Mouse (Mus musculus): ENCODE data around the gene A830031A19Rik. TPM values are rescaled to one million over a fixed set of nuclear protein-coding genes. Genes with fewer than 3 reads are reported as not detected.

A830031A19Rik gene
- polyA plus RNA-seq, 1 experiment from 2014 or later: not detected

- Histone ChIP-seq H3K36me3 (ENCODE audit: control insufficient read depth, insufficient read depth) (peaks cover 13% of the 10 kb centered on the region; the same call in 1 of the 2 replicates), H3K27ac (ENCODE audit: low read length) (no peak overlapping the region), H3K4me2 (ENCODE audit: low read depth, low read length) (no peak overlapping the region), H3K9ac (ENCODE audit: low read length) (no peak overlapping the region), H3K4me3 (ENCODE audit: low read length) (no peak overlapping the region), H3K4me1 (ENCODE audit: control insufficient read depth, insufficient read depth, low read length) (peaks cover 23% of the 10 kb centered on the region), H3K9me3 (replicated peaks; ENCODE audit: control insufficient read depth, low read length) (no peaks in the 10 kb centered on the region), H3K27me3 (ENCODE audit: control insufficient read depth, insufficient read depth, low read length) (no peaks in the 10 kb centered on the region)
- 81% methylated on average over 4 of the region's 4 CpGs for WGBS
- no peak for ATAC-seq (replicated peaks; ENCODE audit: extremely low read depth, insufficient read depth, low FRiP score)
Observed at GRCm38 (mm10) chr11:24090443-24090842, 15.6 kb upstream of the A830031A19Rik start.

- no peak overlapping the region for H3K4me3 ChIP-seq (ENCODE audit: low read length)
- ATAC-seq (replicated peaks; ENCODE audit: extremely low read depth, insufficient read depth, low FRiP score): no peak
- H3K4me2 ChIP-seq (ENCODE audit: low read depth, low read length): no peak overlapping the region
- no peaks in the 10 kb centered on the region for H3K9me3 ChIP-seq (replicated peaks; ENCODE audit: control insufficient read depth, low read length)
- H3K36me3 ChIP-seq (ENCODE audit: control insufficient read depth, insufficient read depth): peaks cover 13% of the 10 kb centered on the region; the same call in 1 of the 2 replicates
- no peaks in the 10 kb centered on the region for H3K27me3 ChIP-seq (ENCODE audit: control insufficient read depth, insufficient read depth, low read length)
- H3K4me1 ChIP-seq (ENCODE audit: control insufficient read depth, insufficient read depth, low read length): peaks cover 26% of the 10 kb centered on the region
- WGBS: 75% methylated on average over 4 of the region's 4 CpGs
- H3K27ac ChIP-seq (ENCODE audit: low read length): no peak overlapping the region
- no peak overlapping the region for H3K9ac ChIP-seq (ENCODE audit: low read length)
Observed at GRCm38 (mm10) chr11:24087069-24087468, 12.2 kb upstream of the A830031A19Rik start.

GRCm38 (mm10) chr11:24085986-24086385, 11.1 kb upstream of the A830031A19Rik start:
- no peak overlapping the region for H3K4me2 ChIP-seq (ENCODE audit: low read depth, low read length)
- no peak overlapping the region for H3K4me3 ChIP-seq (ENCODE audit: low read length)
- H3K9me3 ChIP-seq (replicated peaks; ENCODE audit: control insufficient read depth, low read length): no peaks in the 10 kb centered on the region
- peaks cover 22% of the 10 kb centered on the region for H3K4me1 ChIP-seq (ENCODE audit: control insufficient read depth, insufficient read depth, low read length)
- peaks cover 13% of the 10 kb centered on the region; the same call in 1 of the 2 replicates for H3K36me3 ChIP-seq (ENCODE audit: control insufficient read depth, insufficient read depth)
- ATAC-seq (replicated peaks; ENCODE audit: extremely low read depth, insufficient read depth, low FRiP score): no peak
- no peaks in the 10 kb centered on the region for H3K27me3 ChIP-seq (ENCODE audit: control insufficient read depth, insufficient read depth, low read length)
- 33% methylated on average over 6 of the region's 6 CpGs for WGBS
- no peak overlapping the region for H3K27ac ChIP-seq (ENCODE audit: low read length)
- no peak overlapping the region for H3K9ac ChIP-seq (ENCODE audit: low read length)

- no peak for ATAC-seq (replicated peaks; ENCODE audit: extremely low read depth, insufficient read depth, low FRiP score)
- H3K4me1 ChIP-seq (ENCODE audit: control insufficient read depth, insufficient read depth, low read length): peaks cover 25% of the 10 kb centered on the region
- WGBS: 86% methylated on average over 4 of the region's 4 CpGs
- H3K27ac ChIP-seq (ENCODE audit: low read length): no peak overlapping the region
- no peak overlapping the region for H3K9ac ChIP-seq (ENCODE audit: low read length)
- H3K4me2 ChIP-seq (ENCODE audit: low read depth, low read length): no peak overlapping the region
- no peak overlapping the region for H3K4me3 ChIP-seq (ENCODE audit: low read length)
- no peaks in the 10 kb centered on the region for H3K9me3 ChIP-seq (replicated peaks; ENCODE audit: control insufficient read depth, low read length)
- H3K27me3 ChIP-seq (ENCODE audit: control insufficient read depth, insufficient read depth, low read length): no peaks in the 10 kb centered on the region
- peaks cover 13% of the 10 kb centered on the region; the same call in 1 of the 2 replicates for H3K36me3 ChIP-seq (ENCODE audit: control insufficient read depth, insufficient read depth)
Observed at GRCm38 (mm10) chr11:24084590-24084989, 9.7 kb upstream of the A830031A19Rik start.

GRCm38 (mm10) chr11:24084077-24084476, 9.2 kb upstream of the A830031A19Rik start:
- Histone ChIP-seq H3K9ac (ENCODE audit: low read length) (no peak overlapping the region), H3K27ac (ENCODE audit: low read length) (no peak overlapping the region), H3K4me1 (ENCODE audit: control insufficient read depth, insufficient read depth, low read length) (peaks cover 25% of the 10 kb centered on the region), H3K9me3 (replicated peaks; ENCODE audit: control insufficient read depth, low read length) (no peaks in the 10 kb centered on the region), H3K27me3 (ENCODE audit: control insufficient read depth, insufficient read depth, low read length) (no peaks in the 10 kb centered on the region), H3K36me3 (ENCODE audit: control insufficient read depth, insufficient read depth) (peaks cover 11% of the 10 kb centered on the region; the same call in 1 of the 2 replicates), H3K4me2 (ENCODE audit: low read depth, low read length) (no peak overlapping the region), H3K4me3 (ENCODE audit: low read length) (no peak overlapping the region)
- 74% methylated on average over 3 of the region's 3 CpGs for WGBS
- no peak for ATAC-seq (replicated peaks; ENCODE audit: extremely low read depth, insufficient read depth, low FRiP score)

- Histone ChIP-seq H3K4me1 (ENCODE audit: control insufficient read depth, insufficient read depth, low read length) (peaks cover 25% of the 10 kb centered on the region), H3K27ac (ENCODE audit: low read length) (no peak overlapping the region; the same call in 1 of the 2 replicates), H3K4me3 (ENCODE audit: low read length) (peak overlapping the region; percentile 11; the same call in 1 of the 2 replicates), H3K4me2 (ENCODE audit: low read depth, low read length) (peak overlapping the region; percentile 46), H3K9me3 (replicated peaks; ENCODE audit: control insufficient read depth, low read length) (no peaks in the 10 kb centered on the region), H3K27me3 (ENCODE audit: control insufficient read depth, insufficient read depth, low read length) (no peaks in the 10 kb centered on the region), H3K9ac (ENCODE audit: low read length) (no peak overlapping the region), H3K36me3 (ENCODE audit: control insufficient read depth, insufficient read depth) (peaks cover 11% of the 10 kb centered on the region; the same call in 1 of the 2 replicates)
- no peak for ATAC-seq (replicated peaks; ENCODE audit: extremely low read depth, insufficient read depth, low FRiP score)
- 35% methylated on average over 7 of the region's 7 CpGs for WGBS
Observed at GRCm38 (mm10) chr11:24083423-24083822, 8.6 kb upstream of the A830031A19Rik start.

GRCm38 (mm10) chr11:24083076-24083405, 8.2 kb upstream of the A830031A19Rik start:
- Histone ChIP-seq H3K27ac (ENCODE audit: low read length) (no peak overlapping the region), H3K36me3 (ENCODE audit: control insufficient read depth, insufficient read depth) (peaks cover 11% of the 10 kb centered on the region; the same call in 1 of the 2 replicates), H3K9me3 (replicated peaks; ENCODE audit: control insufficient read depth, low read length) (no peaks in the 10 kb centered on the region), H3K4me2 (ENCODE audit: low read depth, low read length) (peak overlapping the region; percentile 46), H3K27me3 (ENCODE audit: control insufficient read depth, insufficient read depth, low read length) (no peaks in the 10 kb centered on the region), H3K4me1 (ENCODE audit: control insufficient read depth, insufficient read depth, low read length) (peaks cover 25% of the 10 kb centered on the region), H3K4me3 (ENCODE audit: low read length) (no peak overlapping the region), H3K9ac (ENCODE audit: low read length) (no peak overlapping the region)
- ATAC-seq (replicated peaks; ENCODE audit: extremely low read depth, insufficient read depth, low FRiP score): no peak
- WGBS: 49% methylated on average over 1 of the region's 1 CpGs

GRCm38 (mm10) chr11:24082385-24083075, 7.7 kb upstream of the A830031A19Rik start:
- ATAC-seq (replicated peaks; ENCODE audit: extremely low read depth, insufficient read depth, low FRiP score): no peak
- no peaks in the 10 kb centered on the region for H3K27me3 ChIP-seq (ENCODE audit: control insufficient read depth, insufficient read depth, low read length)
- 31% methylated on average over 11 of the region's 11 CpGs for WGBS
- peak overlapping the region; percentile 92 for H3K27ac ChIP-seq (ENCODE audit: low read length)
- H3K4me1 ChIP-seq (ENCODE audit: control insufficient read depth, insufficient read depth, low read length): peaks cover 25% of the 10 kb centered on the region
- peak overlapping the region; percentile 92 for H3K4me2 ChIP-seq (ENCODE audit: low read depth, low read length)
- peaks cover 9% of the 10 kb centered on the region; the same call in 1 of the 2 replicates for H3K36me3 ChIP-seq (ENCODE audit: control insufficient read depth, insufficient read depth)
- H3K9me3 ChIP-seq (replicated peaks; ENCODE audit: control insufficient read depth, low read length): no peaks in the 10 kb centered on the region
- H3K4me3 ChIP-seq (ENCODE audit: low read length): peak overlapping the region; percentile 83
- peak overlapping the region; percentile 89 for H3K9ac ChIP-seq (ENCODE audit: low read length)

- peak overlapping the region; percentile 92 for H3K4me2 ChIP-seq (ENCODE audit: low read depth, low read length)
- peaks cover 3% of the 10 kb centered on the region; the same call in 1 of the 2 replicates for H3K36me3 ChIP-seq (ENCODE audit: control insufficient read depth, insufficient read depth)
- H3K4me3 ChIP-seq (ENCODE audit: low read length): peak overlapping the region; percentile 83
- WGBS: under 1% methylated on average over 43 of the region's 43 CpGs
- H3K9me3 ChIP-seq (replicated peaks; ENCODE audit: control insufficient read depth, low read length): no peaks in the 10 kb centered on the region
- H3K4me1 ChIP-seq (ENCODE audit: control insufficient read depth, insufficient read depth, low read length): peaks cover 25% of the 10 kb centered on the region
- peak overlapping the region; percentile 92 for H3K27ac ChIP-seq (ENCODE audit: low read length)
- H3K9ac ChIP-seq (ENCODE audit: low read length): peak overlapping the region; percentile 89
- no peaks in the 10 kb centered on the region for H3K27me3 ChIP-seq (ENCODE audit: control insufficient read depth, insufficient read depth, low read length)
- 0 out of 2 replicates have a peak, but pooled peaks have one; percentile 14 for ATAC-seq (replicated peaks; ENCODE audit: extremely low read depth, insufficient read depth, low FRiP score)
Observed at GRCm38 (mm10) chr11:24081687-24082384, 7.0 kb upstream of the A830031A19Rik start.

Data from heart, embryonic 16.5 days (tissue).